Mouse (Mus musculus) left cerebral cortex, postnatal 36 days (tissue): Measurements from ENCODE around the gene Ppp3ca. TPM values are rescaled to one million over a fixed set of nuclear protein-coding genes. Genes with fewer than 3 reads are reported as not detected.
A peak's percentile ranks its signal among the peaks of the same experiment; 100 is the strongest.

Experiments used
- DNase-seq, 2 experiments: peaks; one replicate each; pipeline ENCODE4 v3.0.0; 2021 to 2022; ENCODE audit warnings: low spot score in 2 of 2, mixed read lengths in 1 of 2
- intact Hi-C: fragments of 180-260 bp; cut with DNase I; formaldehyde crosslinking; loops from one replicate; pipeline ENCODE4 v1.15.1; 2025
- total RNA-seq, 2 experiments: library from RNA; stranded (reverse); gene quantifications; 2 replicates each; pipeline ENCODE4 v1.2.3; 2021

Gene Ppp3ca
- total RNA-seq, 2 experiments from 2014 or later = 853 to 913 TPM

DNA sequence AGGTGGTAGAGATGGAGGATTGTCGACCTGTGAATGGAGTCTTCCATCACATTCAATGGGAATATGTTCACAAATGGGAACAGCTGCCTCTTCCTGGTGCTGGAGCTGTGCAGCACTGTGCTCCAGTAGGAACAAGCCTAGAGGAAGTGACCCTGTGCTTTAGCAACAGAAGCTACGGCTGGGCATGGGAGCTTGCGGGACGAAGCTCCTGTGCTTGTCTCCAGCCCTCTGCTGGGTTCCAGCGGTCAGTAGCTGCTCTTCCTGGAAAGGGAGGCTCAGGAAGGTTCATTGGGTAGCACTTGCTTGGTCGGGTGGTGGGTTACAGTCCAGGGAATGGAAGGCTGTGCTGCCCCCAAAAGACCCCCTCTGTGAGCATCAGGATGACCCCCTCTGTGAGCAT lies 46.3 kb downstream of the Ppp3ca start:
- intact Hi-C loops = no loop called here
- DNase-seq = no peak

DNA sequence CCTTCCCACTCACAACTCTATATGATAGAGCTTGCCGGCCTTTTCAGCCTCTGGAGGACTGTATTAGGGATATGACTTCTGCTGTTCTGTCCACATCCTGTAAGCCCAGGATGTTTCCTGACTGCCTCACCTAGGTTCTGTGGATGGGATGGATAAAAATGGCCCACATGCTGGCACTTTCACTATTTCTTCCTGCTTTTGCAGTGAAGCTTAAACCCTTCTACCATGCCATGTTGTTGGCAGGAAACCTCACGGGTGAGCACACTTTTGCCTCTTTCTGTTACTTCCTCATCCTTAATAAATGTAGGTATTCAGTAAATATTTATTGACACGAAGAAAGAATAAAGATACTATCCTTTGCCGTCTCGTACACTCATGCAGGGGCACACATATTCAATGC lies 48.5 kb downstream of the Ppp3ca start:
- intact Hi-C loops = no loop called here
- no peak for DNase-seq

DNA sequence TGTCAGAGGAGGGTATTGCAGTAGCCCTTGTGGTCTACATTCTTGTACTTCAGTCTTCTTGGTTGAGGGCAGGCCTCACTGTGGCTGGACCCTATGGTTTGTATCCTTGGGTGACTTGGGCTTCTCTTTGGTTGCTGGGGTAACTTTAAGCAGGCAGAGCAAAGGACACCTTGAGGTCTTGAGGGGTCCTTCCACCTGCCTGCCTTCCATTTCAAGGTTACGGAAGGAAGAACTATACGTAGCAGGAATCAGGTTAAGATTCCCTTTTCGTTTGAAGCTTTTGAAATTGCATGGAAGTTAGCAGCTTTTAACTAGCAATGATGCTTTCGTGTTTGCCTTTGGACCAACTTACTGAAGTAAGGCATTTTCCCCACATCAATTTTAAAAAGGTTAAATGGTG lies 51.3 kb downstream of the Ppp3ca start:
- no peak for DNase-seq
- intact Hi-C loops = no loop called here

DNA sequence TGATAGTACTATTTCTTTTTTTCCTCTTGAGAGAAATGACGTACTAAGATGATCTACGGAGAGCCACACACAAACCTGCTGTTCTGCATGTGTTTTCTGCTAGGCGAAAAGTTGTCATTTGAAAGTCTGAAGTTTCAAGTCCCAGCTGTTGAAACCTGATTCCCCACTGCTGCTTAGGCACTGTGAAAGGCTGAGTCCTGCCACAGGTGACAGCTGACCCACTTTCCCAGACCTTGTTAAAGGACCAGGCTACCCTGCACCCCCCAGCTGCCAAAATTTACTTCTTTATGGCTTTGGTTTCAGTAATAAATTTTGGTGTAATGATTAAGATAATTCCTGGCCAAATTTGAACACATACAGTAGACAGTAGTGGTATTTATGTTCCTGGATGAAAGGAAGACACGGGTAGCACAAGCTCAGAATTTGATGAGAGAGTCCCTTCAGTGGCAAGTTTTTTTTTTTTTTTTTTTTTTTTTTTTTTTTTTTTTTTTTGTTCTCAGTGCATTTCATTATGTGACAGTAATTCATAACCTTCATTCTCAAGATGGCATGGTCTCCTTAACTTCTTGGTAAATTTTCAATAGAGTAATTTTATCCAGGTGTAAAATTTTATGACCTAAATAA lies 52.0 kb downstream of the Ppp3ca start:
- intact Hi-C loops = no loop called here

DNA sequence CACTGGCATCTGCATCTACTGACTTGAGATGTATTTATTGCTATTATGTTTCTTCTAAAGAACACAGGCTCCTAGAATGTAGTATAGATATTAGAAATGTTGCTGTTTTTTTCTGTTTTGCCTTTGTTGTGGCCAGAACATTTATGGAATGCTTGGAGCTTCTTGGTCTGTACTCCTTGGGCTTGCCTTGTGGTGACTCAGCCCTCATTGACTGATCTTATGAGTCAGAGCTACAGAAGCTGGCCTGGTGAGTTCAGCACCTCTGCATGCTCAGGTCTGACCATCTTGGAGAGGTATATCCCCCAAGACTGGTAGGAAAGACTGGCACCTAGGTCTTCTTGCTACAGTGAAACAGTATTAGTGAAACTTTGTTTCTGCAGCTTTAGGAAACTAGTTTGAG lies 52.6 kb downstream of the Ppp3ca start:
- DNase-seq = no peak
- intact Hi-C loops = no loop called here

More for the DNA sequence above, 52.0 kb downstream of the Ppp3ca start:
- DNase-seq = no peak

DNA sequence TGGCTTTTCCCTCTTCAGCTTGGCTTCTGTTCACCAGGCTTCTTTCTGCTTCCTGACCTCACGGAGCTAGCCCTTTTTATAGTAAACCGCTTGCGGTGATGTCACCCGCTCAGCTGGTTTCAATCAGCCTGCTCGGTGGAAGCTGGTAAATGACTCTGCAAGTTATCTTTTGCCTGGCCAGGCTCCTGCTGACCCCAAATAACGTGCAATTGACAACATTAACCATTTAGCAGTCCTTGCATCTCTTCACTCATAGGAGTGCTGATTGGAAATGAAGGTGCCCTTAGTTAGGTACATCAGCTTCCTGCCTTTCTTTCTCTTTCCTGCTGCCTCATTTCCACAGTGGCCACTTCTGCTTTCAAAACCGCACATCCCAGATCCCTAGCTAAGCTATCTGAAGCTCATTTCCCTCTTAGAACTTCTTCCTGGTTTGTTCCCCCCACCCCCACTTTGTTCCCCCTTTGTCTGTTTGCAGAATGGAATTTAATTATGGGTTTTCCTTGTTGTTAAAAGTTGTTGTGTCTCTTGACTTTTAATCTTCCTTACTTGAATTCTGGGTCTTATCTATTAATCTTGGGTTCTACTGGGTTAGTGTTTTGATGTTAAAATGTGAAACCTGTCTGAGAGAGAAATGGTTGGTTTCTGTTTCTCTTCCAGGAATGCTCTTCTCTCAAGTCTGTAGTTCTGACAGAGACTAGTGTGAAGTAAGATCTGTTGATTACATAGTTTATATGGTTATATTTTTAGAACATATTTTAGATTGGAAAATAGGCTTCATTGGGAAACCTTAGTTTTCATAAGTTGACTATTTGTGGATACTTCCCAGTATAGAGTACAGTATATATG lies 55.6 kb downstream of the Ppp3ca start:
- peak; percentile 45 to 60 for DNase-seq
- intact Hi-C loops = no loop called here

DNA sequence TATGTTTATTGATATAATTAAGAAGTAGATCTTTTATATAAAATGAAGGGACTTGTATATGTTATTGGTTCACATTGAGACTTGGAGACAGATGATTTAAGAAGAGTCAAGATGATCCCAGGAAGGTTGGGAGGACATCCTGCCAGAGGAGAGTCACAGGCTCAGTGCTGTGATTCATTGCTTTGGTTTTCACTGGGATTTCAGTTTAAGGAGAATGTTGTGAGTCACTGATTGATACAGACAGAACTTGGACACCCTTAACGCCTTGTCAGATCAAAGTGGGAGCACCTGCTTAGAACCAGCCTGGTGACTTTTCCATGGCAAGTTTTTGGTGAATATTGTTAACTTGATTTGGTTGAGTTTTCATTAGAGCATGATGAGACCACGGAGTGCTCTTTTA lies 58.0 kb downstream of the Ppp3ca start:
- intact Hi-C loops = no loop called here
- DNase-seq = no peak

DNA sequence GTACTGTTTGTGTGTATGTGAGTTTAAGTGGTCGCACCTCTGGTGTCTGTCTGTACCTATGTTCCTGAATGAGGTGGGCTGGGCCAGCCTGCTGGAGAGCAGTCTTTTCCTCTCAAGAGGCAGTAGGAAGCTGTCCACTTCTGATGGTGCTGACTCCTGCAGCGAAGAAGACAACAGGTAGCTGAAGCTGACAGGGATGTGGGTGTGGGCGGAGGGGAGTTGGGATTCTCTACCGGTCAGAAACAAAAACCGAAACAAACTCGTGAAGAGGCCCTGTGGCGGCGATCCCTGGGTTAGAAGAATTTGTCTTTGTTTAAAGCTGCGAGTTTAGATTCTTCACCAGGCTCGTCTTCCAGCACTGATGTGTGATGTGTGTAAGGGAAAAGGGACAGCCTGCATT lies 60.1 kb downstream of the Ppp3ca start:
- intact Hi-C loops = no loop called here
- no peak for DNase-seq

DNA sequence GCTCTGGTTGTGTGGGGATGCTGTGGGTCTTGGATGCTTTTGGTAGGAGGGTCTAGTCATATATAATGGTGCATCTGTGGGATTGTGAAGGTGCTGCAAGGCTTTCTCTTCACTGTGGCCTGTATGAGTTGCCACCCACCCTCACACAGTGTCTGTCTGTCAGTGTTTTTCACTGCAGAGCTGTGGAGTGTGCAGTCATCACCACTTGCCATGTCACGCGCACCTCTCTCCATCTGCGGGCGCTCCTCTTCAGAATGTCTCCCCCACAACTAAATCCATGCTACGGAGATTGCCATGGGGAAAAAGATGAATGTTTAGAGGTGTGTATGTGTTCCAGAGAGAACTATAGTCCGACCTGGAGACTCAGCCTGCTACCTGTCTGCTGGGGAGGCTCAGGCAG lies 61.7 kb downstream of the Ppp3ca start:
- intact Hi-C loops = no loop called here
- DNase-seq = no peak

DNA sequence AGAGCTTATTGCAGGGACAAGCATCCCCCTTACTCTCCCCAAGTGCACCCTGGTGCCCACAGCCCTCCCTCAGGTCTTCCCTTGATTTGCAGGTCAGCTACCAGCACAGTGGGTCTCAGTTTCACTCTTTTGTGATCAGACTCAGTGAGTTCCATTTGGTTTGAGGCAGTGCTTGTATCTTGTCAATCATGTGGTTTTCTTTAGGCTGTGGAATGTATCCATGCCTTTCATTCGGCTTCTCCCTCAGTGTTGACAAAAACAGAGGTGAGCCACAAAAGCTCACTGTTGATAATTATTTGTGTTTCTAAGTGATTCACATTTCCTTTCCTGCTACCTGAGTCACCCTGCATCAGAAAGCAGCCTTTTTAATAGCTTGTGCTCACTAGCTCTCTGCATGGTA lies 66.1 kb downstream of the Ppp3ca start:
- intact Hi-C loops = no loop called here
- no peak for DNase-seq

DNA sequence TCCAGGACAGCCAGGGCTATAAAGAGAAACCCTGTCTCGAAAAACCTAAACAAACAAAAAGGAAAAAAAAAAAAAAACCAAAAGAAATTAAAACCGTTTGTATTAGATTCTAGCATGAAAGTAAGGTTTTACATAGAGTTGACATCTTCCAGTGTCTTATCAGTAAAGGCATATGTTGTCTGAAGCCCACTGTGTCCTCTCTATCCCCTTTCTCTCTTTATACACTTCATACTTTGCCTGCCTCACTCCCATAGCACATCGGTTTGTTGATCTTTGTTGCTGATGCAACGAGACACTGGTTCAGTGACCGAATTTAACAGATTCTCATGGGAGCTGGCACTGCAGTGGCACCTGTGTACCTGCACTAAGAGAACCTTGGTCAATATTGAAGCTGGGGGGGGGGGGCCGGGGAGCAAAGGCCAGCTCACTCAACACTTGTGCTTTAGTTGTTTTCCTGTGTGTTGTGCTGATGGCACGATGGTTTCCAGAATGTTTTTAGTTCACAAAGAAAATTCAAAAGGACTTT lies 66.9 kb downstream of the Ppp3ca start:
- no peak for DNase-seq
- intact Hi-C loops = no loop called here

DNA sequence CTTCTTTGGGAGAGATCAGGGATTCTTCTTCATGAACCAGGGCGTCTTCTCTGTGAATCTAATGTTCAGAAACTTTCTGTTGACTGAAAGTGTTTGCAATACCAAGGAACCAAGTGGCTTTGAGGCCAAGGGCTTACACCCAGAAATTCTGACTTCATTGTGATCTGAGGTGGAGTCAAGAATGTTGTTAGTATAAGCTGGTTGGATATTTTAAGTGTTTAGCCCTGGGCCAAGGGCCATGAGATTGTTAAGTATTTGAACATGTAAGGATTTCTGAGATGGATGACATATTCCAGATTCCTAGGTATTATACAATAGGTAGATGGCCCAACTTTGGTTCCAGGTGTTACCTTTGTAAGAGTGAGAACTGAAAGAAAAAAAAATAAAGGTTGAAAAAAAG lies 68.5 kb downstream of the Ppp3ca start:
- intact Hi-C loops = no loop called here
- DNase-seq = no peak

DNA sequence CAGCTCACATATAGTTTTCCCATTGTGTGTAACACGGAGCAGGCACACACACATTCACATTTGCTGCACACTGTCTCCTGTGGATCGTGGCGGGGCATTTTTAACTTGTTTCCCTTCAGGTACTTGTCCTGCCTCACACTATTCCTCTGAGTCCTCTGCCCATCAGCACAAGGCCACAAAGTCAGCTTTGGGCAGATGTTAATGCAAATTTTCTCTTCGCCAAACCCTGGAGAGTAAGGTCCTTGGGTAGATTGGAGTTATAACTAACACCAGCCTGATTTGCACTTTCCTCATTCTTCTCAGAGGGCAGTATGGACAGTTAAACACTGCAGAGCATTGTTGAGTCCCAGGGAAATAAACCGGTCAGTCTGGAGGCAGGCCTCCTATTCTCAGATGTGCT lies 69.0 kb downstream of the Ppp3ca start:
- intact Hi-C loops = no loop called here
- no peak for DNase-seq

DNA sequence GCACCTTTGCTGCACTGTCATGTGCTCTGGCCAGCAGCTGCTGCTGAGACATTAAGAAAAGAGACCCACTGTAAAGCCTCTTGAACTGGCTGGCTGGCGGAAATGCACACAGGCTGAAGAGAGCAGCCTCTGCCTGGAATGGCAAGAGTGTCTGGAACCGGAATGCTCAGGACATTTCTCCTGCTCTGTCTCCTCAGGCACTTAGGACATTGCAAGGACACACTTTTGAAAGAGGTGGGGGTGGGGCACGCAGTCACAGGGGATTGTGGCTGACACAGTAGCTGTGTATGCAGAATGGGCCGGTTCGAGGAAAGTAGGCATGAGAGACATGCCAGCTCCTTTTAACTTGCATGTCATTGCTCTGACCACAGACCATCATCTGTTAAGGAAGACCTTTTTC lies 71.7 kb downstream of the Ppp3ca start:
- intact Hi-C loops = no loop called here
- DNase-seq = no peak

DNA sequence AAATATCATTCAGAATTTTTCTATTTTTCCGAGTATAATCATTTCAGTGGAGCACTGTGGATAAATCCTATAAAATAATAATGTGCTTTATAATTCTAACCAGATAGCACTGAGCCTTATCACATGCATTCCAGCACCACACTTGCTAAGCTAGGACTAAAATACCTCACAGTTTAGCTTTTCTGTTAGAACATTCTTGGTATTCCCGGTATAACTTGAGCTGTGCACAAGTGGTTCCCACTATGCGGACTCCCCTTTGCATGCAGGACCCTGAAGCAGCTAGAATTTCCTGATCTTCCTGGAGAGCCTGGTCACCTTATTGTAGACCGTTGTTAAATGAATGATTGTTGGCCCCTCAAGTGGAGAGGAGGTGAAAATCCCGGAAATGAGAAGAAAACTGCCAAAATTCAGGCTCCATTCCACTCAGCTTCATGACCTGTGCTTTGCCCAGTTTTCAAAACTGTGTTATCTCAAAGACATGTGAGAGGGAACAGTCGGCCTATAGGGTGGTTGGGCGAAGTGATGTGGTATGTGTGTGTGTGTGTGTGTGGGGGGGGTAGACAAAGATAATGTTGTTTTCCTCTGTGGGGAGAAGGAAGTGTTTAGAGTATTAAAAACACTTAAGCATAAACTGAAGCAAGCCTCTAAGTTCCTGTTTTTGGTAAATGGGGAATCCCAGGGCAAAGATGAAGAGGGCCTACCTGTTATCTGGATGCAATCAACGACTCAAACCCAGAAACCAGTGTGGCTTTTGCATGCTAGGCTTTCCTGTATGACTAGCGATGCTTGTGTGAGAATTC lies 72.5 kb downstream of the Ppp3ca start:
- intact Hi-C loops = no loop called here
- no peak for DNase-seq

DNA sequence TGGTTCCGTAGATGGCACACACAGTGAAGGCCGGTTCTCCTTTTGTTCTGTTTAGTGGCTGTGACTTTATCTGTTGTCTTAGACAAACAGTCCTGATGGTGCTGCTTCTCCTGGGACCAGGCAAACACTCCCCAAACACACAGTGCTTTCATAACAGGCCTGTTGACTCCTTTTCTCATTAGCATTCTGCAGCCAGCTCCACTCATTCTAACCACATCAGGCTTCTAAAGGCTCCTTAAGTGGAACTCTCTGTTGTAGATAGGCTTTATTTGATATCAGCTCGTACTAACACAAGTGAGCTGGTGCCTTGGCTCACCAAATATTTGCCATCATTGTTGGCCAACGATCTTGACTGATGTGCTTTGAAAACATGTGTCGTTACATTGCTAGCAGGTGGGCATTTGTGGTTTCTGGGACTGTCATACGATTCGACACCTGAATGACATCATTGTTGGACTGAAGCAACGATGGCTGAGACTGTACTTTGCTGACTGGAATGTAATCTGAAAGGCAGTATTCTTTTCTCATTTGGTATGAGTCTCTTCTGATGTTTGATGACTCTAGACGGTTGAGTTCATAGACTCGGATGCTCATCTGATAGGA lies 74.5 kb downstream of the Ppp3ca start:
- intact Hi-C loops = no loop called here
- DNase-seq = no peak

DNA sequence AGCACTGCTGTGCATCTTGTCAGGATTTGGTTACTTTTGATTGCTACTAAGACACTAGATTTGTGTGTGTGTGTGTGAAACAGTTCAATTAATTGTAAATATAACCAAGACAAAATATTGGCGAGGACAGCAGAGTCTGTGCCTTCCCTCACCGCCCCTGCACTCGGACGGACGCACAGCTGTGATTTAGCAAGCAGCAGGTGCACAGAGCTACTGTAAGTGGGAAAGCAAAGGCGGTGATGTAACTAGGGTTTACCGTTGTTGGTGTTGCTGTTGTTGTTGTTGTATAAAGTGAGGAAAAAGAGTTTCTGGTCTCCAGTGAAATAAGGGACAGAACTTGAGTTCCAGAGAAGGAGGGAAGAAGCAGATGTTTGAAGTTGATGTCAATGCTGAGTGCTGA lies 75.5 kb downstream of the Ppp3ca start:
- intact Hi-C loops = no loop called here
- no peak for DNase-seq

DNA sequence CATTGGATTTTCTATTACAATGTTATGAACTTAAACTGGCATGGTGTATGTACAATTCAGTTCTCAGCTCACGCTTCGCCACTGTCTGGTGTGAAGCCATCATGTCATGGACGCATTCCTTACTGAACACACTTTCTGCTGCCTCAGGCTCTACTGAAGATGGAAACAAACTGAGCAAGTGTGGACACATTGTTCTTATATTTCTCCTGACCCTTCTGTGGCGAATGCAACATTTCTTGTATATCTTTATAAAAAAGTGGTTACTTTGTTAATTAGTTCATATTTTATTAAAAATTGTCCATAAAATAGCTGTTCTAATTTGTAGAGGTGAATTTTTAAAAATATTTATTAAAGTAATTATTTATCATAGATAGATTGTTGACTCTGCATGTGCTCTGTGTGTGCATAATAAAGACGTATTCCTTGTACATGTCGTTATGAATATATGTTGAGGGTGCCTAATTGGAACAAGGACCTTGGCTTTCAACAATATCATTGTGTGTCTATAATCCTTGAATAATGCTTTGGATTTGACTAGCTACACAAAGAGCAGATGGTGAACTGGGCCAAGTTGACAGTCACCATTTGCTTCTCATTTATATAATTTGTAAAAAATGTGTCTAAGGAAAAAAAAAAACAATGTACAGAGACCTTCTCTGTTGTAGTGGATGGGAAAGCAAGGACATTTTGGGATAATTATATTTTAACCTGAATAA lies 79.0 kb downstream of the Ppp3ca start:
- intact Hi-C loops = no loop called here
- DNase-seq = no peak

DNA sequence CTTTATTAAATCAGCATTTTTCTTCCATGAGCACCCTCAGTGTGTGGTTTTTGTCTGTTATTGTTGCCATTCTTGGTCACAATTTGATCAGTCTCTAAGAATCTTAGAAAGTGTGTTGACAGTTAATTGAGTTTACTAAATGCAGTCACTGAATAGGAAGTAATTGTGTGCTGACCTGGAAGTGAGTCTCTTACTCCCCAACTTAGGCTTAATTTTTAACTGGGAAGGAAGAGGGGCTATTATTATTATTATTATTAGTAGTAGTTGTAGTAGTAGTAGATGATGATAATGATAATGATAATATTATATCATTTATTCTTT lies 79.5 kb downstream of the Ppp3ca start:
- intact Hi-C loops = no loop called here
- no peak for DNase-seq

DNA sequence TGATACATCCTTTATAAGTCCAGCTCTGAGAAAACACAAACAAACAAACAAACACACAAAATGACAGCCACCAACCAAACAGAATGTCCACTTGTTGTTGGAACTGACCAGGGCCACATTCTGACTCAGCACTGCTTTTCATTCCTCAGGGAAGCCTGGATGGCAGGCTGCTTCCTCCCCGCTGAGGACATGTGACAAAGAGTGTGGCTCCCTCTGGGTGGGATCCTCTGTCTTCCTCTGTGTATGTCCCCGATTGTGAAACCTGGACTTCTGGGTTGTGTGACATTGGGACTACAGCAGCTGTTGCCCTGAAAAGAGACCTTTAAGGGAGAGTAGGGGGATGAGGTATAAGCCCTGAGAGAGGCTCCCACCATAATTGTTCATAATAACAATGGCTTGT lies 80.0 kb downstream of the Ppp3ca start:
- no peak for DNase-seq
- intact Hi-C loops = no loop called here
